ENCODE assay signal across 22 mouse cellular contexts in genomic region chr4:135323021-135323420, GRCm38 (mm10). TPM values are rescaled to one million over a fixed set of nuclear protein-coding genes. Genes with fewer than 3 reads are reported as not detected.
DNase-seq lines count a peak whose midpoint lies in the region; ATAC-seq and TF ChIP-seq lines count a peak whose summit lies in the region.
"Had no signal": no experiment of that assay in that cellular context is flagged by ENCODE, and none has a peak within 500 bp of the region (broad histone marks: within the 10 kb centered on the region; RNA-seq: fewer than 3 reads in every experiment).

No protein-coding gene starts in this region.

- WGBS in stomach, postnatal 0 days, result 79% methylated on average over 8 of the region's 8 CpGs

- no peaks in the 10 kb centered on the region for H3K9me3 ChIP-seq in stomach, postnatal 0 days (ENCODE audit: control insufficient read depth, low read length)
- H3K9me3 ChIP-seq: embryonic facial prominence, embryonic 10.5 days; embryonic facial prominence, embryonic 12.5 days; forebrain, embryonic 13.5 days; forebrain, embryonic 15.5 days; G1E had no signal

- no peak for TF ChIP-seq CTCF in stomach, postnatal 0 days (IDR thresholded peaks at IDR 0.05; ENCODE audit: low read depth)

- no peak overlapping the region for H3K9ac ChIP-seq in stomach, postnatal 0 days (ENCODE audit: low read length)
- H3K9ac ChIP-seq: embryonic facial prominence, embryonic 12.5 days; forebrain, embryonic 13.5 days; forebrain, embryonic 15.5 days; forebrain, postnatal 0 days had no signal

- DNase-seq in cerebellum, postnatal 10 days, result peak; percentile 24 to 41
- no peak for DNase-seq in cerebellum, adult 11-12 months
- DNase-seq in gastrocnemius, adult 18-20 months (ENCODE audit: low spot score), result peak; percentile 43
- DNase-seq in gastrocnemius, postnatal 4 days (ENCODE audit: low spot score in 2 of 2), result no peak
- peak; percentile 37 for DNase-seq in gastrocnemius, postnatal 10 days
- DNase-seq in gastrocnemius, postnatal 25 days, result no peak
- peak; percentile 11 for DNase-seq in stomach, postnatal 0 days (ENCODE audit: low spot score)
- DNase-seq: adrenal gland, adult 8-10 months; adrenal gland, postnatal 14 days; adrenal gland, postnatal 36 days; B cell, adult 2 months; cerebellum, adult 8-10 months; forebrain, postnatal 0 days had no signal

- no peak for TF ChIP-seq EP300 in stomach, postnatal 0 days (optimal IDR thresholded peaks at IDR 0.05)

- no peak overlapping the region for H3K27ac ChIP-seq in stomach, postnatal 0 days (replicated peaks)
- H3K27ac ChIP-seq: embryonic facial prominence, embryonic 10.5 days; embryonic facial prominence, embryonic 12.5 days; forebrain, embryonic 13.5 days; forebrain, embryonic 15.5 days had no signal

- H3K4me2 ChIP-seq in stomach, postnatal 0 days (replicated peaks; ENCODE audit: low read depth), result no peak overlapping the region
- H3K4me2 ChIP-seq: embryonic facial prominence, embryonic 12.5 days; forebrain, embryonic 13.5 days; forebrain, embryonic 15.5 days had no signal

- H3K4me3 ChIP-seq in stomach, postnatal 0 days (ENCODE audit: low read depth, low read length), result no peak overlapping the region
- H3K4me3 ChIP-seq: embryonic facial prominence, embryonic 10.5 days; embryonic facial prominence, embryonic 12.5 days; forebrain, embryonic 13.5 days; forebrain, embryonic 15.5 days had no signal

- H3K4me1 ChIP-seq in stomach, postnatal 0 days (replicated peaks; ENCODE audit: control insufficient read depth, insufficient read depth), result no peaks in the 10 kb centered on the region
- H3K4me1 ChIP-seq: embryonic facial prominence, embryonic 10.5 days; embryonic facial prominence, embryonic 12.5 days; forebrain, embryonic 13.5 days; forebrain, embryonic 15.5 days had no signal

- no peak for ATAC-seq in stomach, postnatal 0 days (ENCODE audit: low FRiP score, low TSS enrichment)
- ATAC-seq: activated CD4-positive, CD25-positive, alpha-beta regulatory T cell, adult 4 months; CD4-positive, CD25-positive, alpha-beta regulatory T cell, adult 4 months; forebrain, embryonic 13.5 days; forebrain, embryonic 15.5 days; forebrain, postnatal 0 days; Patski had no signal

- H3K27me3 ChIP-seq in stomach, postnatal 0 days (ENCODE audit: control insufficient read depth, insufficient read depth, low read length), result no peaks in the 10 kb centered on the region
- H3K27me3 ChIP-seq: CH12.LX; embryonic facial prominence, embryonic 12.5 days; forebrain, embryonic 13.5 days; forebrain, embryonic 15.5 days; Patski had no signal

- peaks cover 37% of the 10 kb centered on the region for H3K36me3 ChIP-seq in stomach, postnatal 0 days (ENCODE audit: control insufficient read depth, insufficient read depth, low read length)

RNA-seq across cellular contexts. Expression of gene Srrm1, which starts 30.1 kb away (rescaled TPM):
- total RNA-seq in gastrocnemius, adult 18-20 months (2021), result 10 to 100 TPM; 58.3 to 60.1 TPM
- total RNA-seq in gastrocnemius, postnatal 4 days (2021), result 100 to 1,000 TPM; 107 to 123 TPM
- 100 to 1,000 TPM in 1 of 2 experiments, 10 to 100 TPM in 1; 74.6 to 107 TPM for total RNA-seq in gastrocnemius, postnatal 10 days (2021)
- 10 to 100 TPM; 52.9 to 58.1 TPM for total RNA-seq in gastrocnemius, postnatal 25 days (2021)
- 95.9 and 108 TPM in 2 replicates for polyA plus RNA-seq in stomach, postnatal 0 days (2015; fragmentation: Nextera tagmentation; extraction: Ambion mirVana)

RNA-seq across cellular contexts. Expression of gene Clic4, which starts 50.4 kb away (rescaled TPM):
- 10 to 100 TPM; 27.6 to 40.4 TPM for total RNA-seq in gastrocnemius, adult 18-20 months (2021)
- total RNA-seq in gastrocnemius, postnatal 4 days (2021), result 100 to 1,000 TPM; 109 to 115 TPM
- 10 to 100 TPM; 56.8 to 69.7 TPM for total RNA-seq in gastrocnemius, postnatal 10 days (2021)
- total RNA-seq in gastrocnemius, postnatal 25 days (2021), result 10 to 100 TPM; 28.6 to 38.0 TPM
- polyA plus RNA-seq in stomach, postnatal 0 days (2015; fragmentation: Nextera tagmentation; extraction: Ambion mirVana), result 69.2 and 73.6 TPM in 2 replicates

Comparison
In these comparisons a context has a peak if more than half of its experiments do, and no peak if none do; other contexts are left out.
1. DNase-seq: peak in cerebellum, postnatal 10 days (2 of 2), gastrocnemius, adult 18-20 months (single experiment), gastrocnemius, postnatal 10 days (single experiment) and stomach, postnatal 0 days (single experiment); none in cerebellum, adult 11-12 months (single experiment), gastrocnemius, postnatal 4 days (0 of 2) and gastrocnemius, postnatal 25 days (single experiment).